Mouse (Mus musculus): ENCODE data around the gene Ttc27. TPM values are rescaled to one million over a fixed set of nuclear protein-coding genes. Genes with fewer than 3 reads are reported as not detected.

Gene Ttc27
- polyA plus RNA-seq, 1 experiment from 2014 or later, result 11.9 TPM

GRCm38 (mm10) chr17:74864790-74865548, 147.4 kb downstream of the Ttc27 start:
- H3K4me2 ChIP-seq (replicated peaks; ENCODE audit: low read depth), result no peak overlapping the region
- no peaks in the 10 kb centered on the region for H3K9me3 ChIP-seq (ENCODE audit: control insufficient read depth, low read length)
- H3K4me3 ChIP-seq (ENCODE audit: low read depth, low read length), result no peak overlapping the region
- DNase-seq (ENCODE audit: low spot score) (no peak), ATAC-seq (ENCODE audit: low FRiP score, low TSS enrichment) (no peak)
- no peak overlapping the region for H3K9ac ChIP-seq (ENCODE audit: low read length)
- 69% methylated on average over 10 of the region's 10 CpGs for WGBS
- no peak overlapping the region for H3K27ac ChIP-seq (replicated peaks)
- 0 out of 2 replicates have a peak, but pooled peaks cover 2% of the 10 kb centered on the region for H3K4me1 ChIP-seq (replicated peaks; ENCODE audit: control insufficient read depth, insufficient read depth)
- no peaks in the 10 kb centered on the region for H3K27me3 ChIP-seq (ENCODE audit: control insufficient read depth, insufficient read depth, low read length)
- TF ChIP-seq CTCF (IDR thresholded peaks at IDR 0.05; ENCODE audit: low read depth) (no peak), EP300 (optimal IDR thresholded peaks at IDR 0.05) (no peak)
- no peaks in the 10 kb centered on the region for H3K36me3 ChIP-seq (ENCODE audit: control insufficient read depth, insufficient read depth, low read length)

- Histone ChIP-seq H3K27ac (replicated peaks) (peak overlapping the region; percentile 14; the same call in 1 of the 2 replicates), H3K9me3 (ENCODE audit: control insufficient read depth, low read length) (no peaks in the 10 kb centered on the region), H3K4me2 (replicated peaks; ENCODE audit: low read depth) (no peak overlapping the region), H3K36me3 (ENCODE audit: control insufficient read depth, insufficient read depth, low read length) (no peaks in the 10 kb centered on the region), H3K4me3 (ENCODE audit: low read depth, low read length) (no peak overlapping the region), H3K9ac (ENCODE audit: low read length) (no peak overlapping the region), H3K4me1 (replicated peaks; ENCODE audit: control insufficient read depth, insufficient read depth) (0 out of 2 replicates have a peak, but pooled peaks cover 2% of the 10 kb centered on the region), H3K27me3 (ENCODE audit: control insufficient read depth, insufficient read depth, low read length) (no peaks in the 10 kb centered on the region)
- DNase-seq (ENCODE audit: low spot score) (no peak), ATAC-seq (ENCODE audit: low FRiP score, low TSS enrichment) (no peak)
- no peak for TF ChIP-seq CTCF (IDR thresholded peaks at IDR 0.05; ENCODE audit: low read depth)
- TF ChIP-seq EP300 (optimal IDR thresholded peaks at IDR 0.05), result no peak
- 72% methylated on average over 16 of the region's 16 CpGs for WGBS
Measured at GRCm38 (mm10) chr17:74865694-74866564, 148.4 kb downstream of the Ttc27 start.

DNA sequence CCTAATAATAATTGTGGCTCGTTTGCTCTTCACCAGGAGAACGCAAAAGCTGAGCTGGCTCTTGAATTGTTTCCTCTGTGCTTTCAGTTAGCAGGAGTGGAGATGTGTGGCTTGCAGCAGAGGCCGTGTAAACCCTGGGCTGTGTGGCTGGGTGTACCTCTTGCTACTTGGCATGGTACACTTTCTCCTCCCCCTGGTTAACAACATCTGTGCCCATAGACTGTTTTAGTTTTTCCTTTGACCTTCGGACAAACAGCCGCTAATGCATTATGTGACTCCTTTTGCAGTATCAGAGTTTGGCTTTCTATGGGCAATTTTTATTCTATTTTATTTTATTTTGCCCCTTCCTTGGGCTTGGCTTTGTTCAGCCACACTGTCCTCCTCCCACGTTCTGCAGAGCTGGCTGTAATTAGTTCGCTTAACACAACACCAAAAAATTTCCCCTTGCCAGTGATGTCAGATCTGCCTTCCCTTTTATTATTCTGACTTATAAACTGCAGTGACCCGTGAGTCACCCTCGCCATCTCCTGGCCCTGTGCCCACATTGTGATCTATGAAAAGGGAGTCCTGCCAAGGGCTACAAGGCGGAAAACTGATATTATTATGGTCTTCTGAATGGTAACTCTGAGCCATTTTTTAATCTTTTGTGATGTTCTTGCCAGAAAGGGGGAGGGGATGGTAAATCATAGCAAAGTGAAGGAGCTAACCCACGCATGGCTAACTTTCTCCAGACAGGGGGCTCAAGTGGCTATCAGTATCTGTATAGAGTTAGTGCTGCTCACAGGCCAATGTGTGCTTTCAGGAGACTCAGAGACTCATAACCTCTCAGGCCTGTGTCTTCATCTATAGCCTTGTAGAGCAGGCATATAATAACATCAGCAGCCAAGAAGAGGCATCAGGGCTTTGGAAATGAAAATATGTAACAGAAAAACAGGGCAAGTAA, 149.3 kb downstream of the Ttc27 start:
- H3K27ac ChIP-seq (replicated peaks), result peak overlapping the region; percentile 14; the same call in 1 of the 2 replicates
- H3K4me3 ChIP-seq (ENCODE audit: low read depth, low read length), result no peak overlapping the region
- ATAC-seq (ENCODE audit: low FRiP score, low TSS enrichment) (0 out of 2 replicates have a peak, but pooled peaks have one; percentile 16), DNase-seq (ENCODE audit: low spot score) (peak; percentile 74)
- TF ChIP-seq EP300 (optimal IDR thresholded peaks at IDR 0.05) (no peak), CTCF (IDR thresholded peaks at IDR 0.05; ENCODE audit: low read depth) (no peak)
- no peak overlapping the region for H3K4me2 ChIP-seq (replicated peaks; ENCODE audit: low read depth)
- no peaks in the 10 kb centered on the region for H3K27me3 ChIP-seq (ENCODE audit: control insufficient read depth, insufficient read depth, low read length)
- no peak overlapping the region for H3K9ac ChIP-seq (ENCODE audit: low read length)
- no peaks in the 10 kb centered on the region for H3K36me3 ChIP-seq (ENCODE audit: control insufficient read depth, insufficient read depth, low read length)
- 0 out of 2 replicates have a peak, but pooled peaks cover 2% of the 10 kb centered on the region for H3K4me1 ChIP-seq (replicated peaks; ENCODE audit: control insufficient read depth, insufficient read depth)
- H3K9me3 ChIP-seq (ENCODE audit: control insufficient read depth, low read length), result no peaks in the 10 kb centered on the region
- 16% methylated on average over 11 of the region's 11 CpGs for WGBS

GRCm38 (mm10) chr17:74868185-74868907, 150.8 kb downstream of the Ttc27 start:
- Histone ChIP-seq H3K9me3 (ENCODE audit: control insufficient read depth, low read length) (no peaks in the 10 kb centered on the region), H3K36me3 (ENCODE audit: control insufficient read depth, insufficient read depth, low read length) (no peaks in the 10 kb centered on the region), H3K9ac (ENCODE audit: low read length) (no peak overlapping the region), H3K27me3 (ENCODE audit: control insufficient read depth, insufficient read depth, low read length) (no peaks in the 10 kb centered on the region), H3K4me3 (ENCODE audit: low read depth, low read length) (no peak overlapping the region), H3K27ac (replicated peaks) (0 out of 2 replicates have a peak overlapping the region, but pooled peaks have one; percentile 30), H3K4me1 (replicated peaks; ENCODE audit: control insufficient read depth, insufficient read depth) (0 out of 2 replicates have a peak, but pooled peaks cover 2% of the 10 kb centered on the region), H3K4me2 (replicated peaks; ENCODE audit: low read depth) (no peak overlapping the region)
- WGBS, result 53% methylated on average over 12 of the region's 12 CpGs
- ATAC-seq (ENCODE audit: low FRiP score, low TSS enrichment) (no peak), DNase-seq (ENCODE audit: low spot score) (no peak)
- TF ChIP-seq EP300 (optimal IDR thresholded peaks at IDR 0.05) (no peak), CTCF (IDR thresholded peaks at IDR 0.05; ENCODE audit: low read depth) (no peak)

DNA sequence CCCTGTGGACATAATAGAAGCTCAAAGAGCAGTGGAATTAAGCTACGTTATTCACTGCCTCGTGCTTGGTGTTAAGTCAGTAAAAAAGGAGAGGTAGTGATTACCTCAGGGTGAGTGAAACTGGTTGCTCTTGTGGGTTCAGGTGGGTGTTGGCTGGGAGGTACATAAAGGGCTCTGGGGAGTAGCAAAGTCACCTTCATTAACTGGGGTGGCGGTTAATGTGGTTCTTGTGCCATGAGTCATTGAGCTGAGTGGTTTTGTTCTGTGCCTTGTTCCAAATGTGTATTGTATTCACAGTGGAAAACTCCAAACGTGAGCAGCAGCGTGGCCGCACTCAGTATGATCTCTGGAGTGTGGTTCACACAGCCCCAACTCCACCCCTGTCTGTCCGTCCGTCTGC, 152.0 kb downstream of the Ttc27 start:
- 44% methylated on average over 8 of the region's 8 CpGs for WGBS
- Histone ChIP-seq H3K4me2 (replicated peaks; ENCODE audit: low read depth) (no peak overlapping the region), H3K36me3 (ENCODE audit: control insufficient read depth, insufficient read depth, low read length) (no peaks in the 10 kb centered on the region), H3K9me3 (ENCODE audit: control insufficient read depth, low read length) (no peaks in the 10 kb centered on the region), H3K27ac (replicated peaks) (peak overlapping the region; percentile 84), H3K4me3 (ENCODE audit: low read depth, low read length) (no peak overlapping the region), H3K9ac (ENCODE audit: low read length) (no peak overlapping the region), H3K27me3 (ENCODE audit: control insufficient read depth, insufficient read depth, low read length) (no peaks in the 10 kb centered on the region), H3K4me1 (replicated peaks; ENCODE audit: control insufficient read depth, insufficient read depth) (0 out of 2 replicates have a peak, but pooled peaks cover 2% of the 10 kb centered on the region)
- peak; percentile 73 for DNase-seq (ENCODE audit: low spot score)
- TF ChIP-seq CTCF (IDR thresholded peaks at IDR 0.05; ENCODE audit: low read depth) (no peak), EP300 (optimal IDR thresholded peaks at IDR 0.05) (peak; percentile 48)
- peak; percentile 94 for ATAC-seq (ENCODE audit: low FRiP score, low TSS enrichment)
